Mouse (Mus musculus) neural tube, embryonic 12.5 days (tissue): ENCODE measurements at regions not wholly inside any gene's neighbourhood (a gene's known extent, or its start where the extent isn't known, plus 50 kb on each side); places are given as distances from the start of the nearest gene placed in this dataset.

Experiments
- ATAC-seq: fragments of 200-750 bp; cut with Nextera tagmentation; 2 replicates; pipeline ENCODE4 v1.8.0; 2017; ENCODE audit warnings: low read depth, mild to moderate bottlenecking, moderate TSS enrichment, moderate library complexity; ENCODE audit not compliant: low FRiP score
- H3K27ac ChIP-seq: fragments of 300-500 bp; sonication (generic); 2 replicates; pipeline ENCODE4 v1.5.1; 2016
- H3K27me3 ChIP-seq: fragments of 300-500 bp; sonication (generic); replicated peaks from 2 replicates; pipeline ENCODE4 v1.6.1; 2016; ENCODE audit warnings: mild to moderate bottlenecking
- H3K36me3 ChIP-seq: fragments of 300-500 bp; sonication (generic); 2 replicates; pipeline ENCODE4 v1.6.1; 2016; ENCODE audit warnings: mild to moderate bottlenecking
- H3K4me1 ChIP-seq: fragments of 300-500 bp; sonication (generic); 2 replicates; pipeline ENCODE4 v1.6.1; 2016
- H3K4me2 ChIP-seq: fragments of 300-500 bp; sonication (generic); replicated peaks from 2 replicates; pipeline ENCODE4 v1.6.1; 2016; ENCODE audit warnings: mild to moderate bottlenecking
- H3K4me3 ChIP-seq: fragments of 300-500 bp; sonication (generic); 2 replicates; pipeline ENCODE4 v1.5.1; 2016
- H3K9ac ChIP-seq: fragments of 300-500 bp; sonication (generic); 2 replicates; pipeline ENCODE4 v1.6.1; 2016; ENCODE audit warnings: mild to moderate bottlenecking
- H3K9me3 ChIP-seq: fragments of 300-500 bp; sonication (generic); 2 replicates; pipeline ENCODE4 v1.6.1; 2016; ENCODE audit warnings: mild to moderate bottlenecking
- WGBS: fragments of 180-500 bp; shearing (Covaris S2); methylation state at CpG from one replicate; pipeline ENCODE4 v1.1.7; 2016; 5-methylcytosine and 5-hydroxymethylcytosine counted together

DNA sequence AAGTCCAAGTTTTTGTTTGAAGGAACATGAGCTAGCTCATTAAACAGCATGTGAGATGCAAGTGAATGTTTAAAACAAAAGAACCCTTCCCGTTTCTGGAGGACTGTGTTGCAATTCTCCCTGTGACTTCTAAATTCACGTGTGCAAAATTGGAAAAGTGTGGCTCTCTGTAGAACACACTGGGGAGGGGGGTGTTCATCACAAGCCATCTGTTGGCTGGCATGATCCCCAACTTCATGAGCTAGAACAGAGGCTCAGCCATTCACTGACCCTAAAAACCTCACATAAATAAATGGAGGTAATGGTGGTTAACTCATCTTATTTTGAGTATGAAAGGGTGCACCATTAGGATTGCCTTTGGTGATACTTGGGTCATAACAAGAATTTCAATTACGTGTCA is 69.3 kb upstream of the Phyhipl start:
- no peak overlapping the region for H3K4me3 ChIP-seq
- H3K27me3 ChIP-seq = no peaks in the 10 kb centered on the region
- no peak for ATAC-seq
- no peak overlapping the region for H3K9ac ChIP-seq
- H3K36me3 ChIP-seq = no peaks in the 10 kb centered on the region
- H3K4me2 ChIP-seq = no peak overlapping the region
- no peak overlapping the region for H3K27ac ChIP-seq
- H3K4me1 ChIP-seq = no peaks in the 10 kb centered on the region
- H3K9me3 ChIP-seq = no peaks in the 10 kb centered on the region
- WGBS = 85% methylated on average over 3 of the region's 3 CpGs

DNA sequence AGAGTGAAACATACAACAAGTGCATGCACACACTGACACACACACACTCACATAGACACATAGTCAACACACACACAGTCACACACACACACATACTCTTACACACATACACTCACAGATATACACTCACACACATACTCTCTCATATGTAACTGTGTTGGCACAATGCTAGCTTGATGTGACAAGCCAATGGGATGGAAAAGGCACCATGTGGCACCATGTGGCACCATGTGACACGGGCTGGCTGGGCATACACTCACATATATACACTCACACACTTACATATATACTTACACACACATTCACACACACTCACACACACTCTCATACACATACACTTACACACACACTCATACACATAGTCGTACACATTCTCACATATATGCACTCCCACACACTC is 67.0 kb upstream of the Phyhipl start:
- H3K36me3 ChIP-seq = no peaks in the 10 kb centered on the region
- no peak for ATAC-seq
- no peaks in the 10 kb centered on the region for H3K9me3 ChIP-seq
- no peak overlapping the region for H3K4me2 ChIP-seq
- H3K27me3 ChIP-seq = no peaks in the 10 kb centered on the region
- peaks cover under 1% of the 10 kb centered on the region; the same call in 1 of the 2 replicates for H3K4me1 ChIP-seq
- no peak overlapping the region for H3K9ac ChIP-seq
- 87% methylated on average over 2 of the region's 2 CpGs for WGBS
- H3K4me3 ChIP-seq = no peak overlapping the region
- H3K27ac ChIP-seq = no peak overlapping the region

GRCm38 (mm10) chr10:70722381-70722780 is 66.6 kb upstream of the Phyhipl start:
- no peak for ATAC-seq
- Histone ChIP-seq H3K27me3 (no peaks in the 10 kb centered on the region), H3K4me1 (peaks cover 5% of the 10 kb centered on the region; the same call in 1 of the 2 replicates), H3K27ac (no peak overlapping the region), H3K9me3 (no peaks in the 10 kb centered on the region), H3K36me3 (no peaks in the 10 kb centered on the region), H3K9ac (no peak overlapping the region), H3K4me3 (no peak overlapping the region), H3K4me2 (no peak overlapping the region)
- WGBS = 89% methylated on average over 5 of the region's 5 CpGs

DNA sequence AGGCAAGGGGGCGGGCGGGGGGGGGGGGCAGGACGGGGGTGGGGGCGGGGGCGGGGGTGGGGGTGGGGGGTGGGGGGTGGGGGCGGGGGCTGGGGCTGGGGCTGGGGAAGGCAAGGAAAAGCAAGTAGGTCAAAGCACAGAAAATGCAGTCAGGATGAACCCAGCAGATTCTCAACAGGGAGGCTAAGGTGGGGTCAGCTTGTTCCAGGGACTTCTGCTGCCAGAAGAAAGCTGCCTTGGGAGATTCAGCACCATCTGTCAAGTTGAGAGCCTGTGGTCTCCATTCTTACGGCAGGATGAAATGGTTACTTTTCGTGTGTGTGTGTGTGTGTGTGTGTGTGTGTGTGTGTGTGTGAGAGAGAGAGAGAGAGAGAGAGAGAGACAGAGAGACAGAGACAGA is 61.7 kb upstream of the Phyhipl start:
- no peaks in the 10 kb centered on the region for H3K27me3 ChIP-seq
- 0 out of 2 replicates have a peak, but pooled peaks cover 3% of the 10 kb centered on the region for H3K9me3 ChIP-seq
- 0 out of 2 replicates have a peak overlapping the region, but pooled peaks have one; percentile 8 for H3K9ac ChIP-seq
- no peak for ATAC-seq
- H3K4me2 ChIP-seq = peak overlapping the region; percentile 34
- H3K36me3 ChIP-seq = no peaks in the 10 kb centered on the region
- H3K27ac ChIP-seq = no peak overlapping the region
- H3K4me1 ChIP-seq = peaks cover 10% of the 10 kb centered on the region; the same call in 1 of the 2 replicates
- no peak overlapping the region for H3K4me3 ChIP-seq
- 2% methylated on average over 8 of the region's 8 CpGs for WGBS

GRCm38 (mm10) chr10:70717025-70717424 is 61.3 kb upstream of the Phyhipl start:
- Histone ChIP-seq H3K4me2 (peak overlapping the region; percentile 34; the same call in 1 of the 2 replicates), H3K9me3 (0 out of 2 replicates have a peak, but pooled peaks cover 3% of the 10 kb centered on the region), H3K36me3 (no peaks in the 10 kb centered on the region), H3K4me1 (peaks cover 10% of the 10 kb centered on the region; the same call in 1 of the 2 replicates), H3K27me3 (no peaks in the 10 kb centered on the region), H3K9ac (no peak overlapping the region), H3K4me3 (no peak overlapping the region), H3K27ac (peak overlapping the region; percentile 60)
- no peak for ATAC-seq
- WGBS = 21% methylated on average over 6 of the region's 6 CpGs

DNA sequence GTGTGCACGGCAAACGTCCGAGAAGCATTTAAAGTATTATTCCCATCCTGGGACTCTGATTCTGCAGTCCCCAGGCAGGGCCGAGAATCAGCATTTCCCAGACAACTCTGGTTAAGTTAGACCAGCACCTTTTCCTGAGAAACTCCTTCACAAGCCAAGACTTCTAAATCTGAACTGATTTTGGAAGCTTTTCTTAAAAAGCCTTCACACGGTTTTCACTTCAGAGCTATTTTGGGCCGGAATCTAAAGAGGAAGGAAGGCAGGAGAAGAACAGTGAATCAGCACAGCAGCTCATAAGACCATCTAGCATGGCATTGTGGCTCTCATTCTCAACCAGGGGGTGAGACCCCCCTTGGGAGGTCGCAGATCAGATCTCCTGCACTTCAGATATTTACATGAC is 57.5 kb upstream of the Phyhipl start:
- Histone ChIP-seq H3K27ac (no peak overlapping the region), H3K36me3 (no peaks in the 10 kb centered on the region), H3K9me3 (0 out of 2 replicates have a peak, but pooled peaks cover 3% of the 10 kb centered on the region), H3K27me3 (no peaks in the 10 kb centered on the region), H3K4me3 (no peak overlapping the region), H3K4me2 (no peak overlapping the region), H3K9ac (no peak overlapping the region), H3K4me1 (peaks cover 10% of the 10 kb centered on the region; the same call in 1 of the 2 replicates)
- WGBS = 89% methylated on average over 7 of the region's 7 CpGs
- ATAC-seq = no peak

GRCm38 (mm10) chr10:70708806-70709205 is 53.0 kb upstream of the Phyhipl start:
- H3K4me3 ChIP-seq = no peak overlapping the region
- no peak for ATAC-seq
- 36% methylated on average over 3 of the region's 3 CpGs for WGBS

More at GRCm38 (mm10) chr10:70708806-70709205, 53.0 kb upstream of the Phyhipl start:
- H3K27me3 ChIP-seq = no peaks in the 10 kb centered on the region
- no peaks in the 10 kb centered on the region for H3K36me3 ChIP-seq
- H3K4me2 ChIP-seq = no peak overlapping the region
- H3K9me3 ChIP-seq = peaks cover 5% of the 10 kb centered on the region
- H3K9ac ChIP-seq = no peak overlapping the region
- H3K4me1 ChIP-seq = no peaks in the 10 kb centered on the region
- H3K27ac ChIP-seq = no peak overlapping the region
